Mouse (Mus musculus): Measurements from ENCODE around the gene Atg9a.

DNA sequence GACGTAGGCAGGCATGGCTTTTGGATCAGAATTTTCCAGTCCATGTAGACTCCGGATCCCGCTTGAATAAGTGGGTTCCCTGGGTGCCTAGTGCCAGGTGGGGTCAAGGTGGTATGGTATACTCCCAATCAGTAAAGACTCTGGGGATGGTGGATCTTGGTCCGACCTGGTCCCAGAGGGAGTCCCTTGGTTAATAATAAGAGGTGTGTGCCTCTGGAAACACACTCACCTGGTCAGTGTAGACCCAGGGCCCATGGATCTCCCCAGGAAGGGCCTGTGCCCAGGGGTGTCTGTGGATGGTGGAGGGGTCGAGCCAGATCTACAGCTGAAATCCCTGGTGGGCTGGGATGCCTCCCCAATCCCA is 756 bp downstream of the Atg9a start:
- no peak for TF ChIP-seq CTCF (IDR thresholded peaks at IDR 0.05; ENCODE audit: low read depth)
- no peak for TF ChIP-seq EP300 (IDR thresholded peaks at IDR 0.05; ENCODE audit: low read depth)
